Mouse (Mus musculus) stomach, postnatal 0 days (tissue): Measurements from ENCODE around the gene BC048679.

Experiments used
- CTCF ChIP-seq: IDR thresholded peaks from 2 replicates; pipeline ENCODE4 v1.5.1; 2016; ENCODE audit warnings: antibody characterized with exemption, low read depth, mild to moderate bottlenecking, moderate library complexity
- EP300 ChIP-seq: optimal IDR thresholded peaks from 2 replicates; pipeline ENCODE3; 2016; ENCODE audit warnings: antibody characterized with exemption

DNA sequence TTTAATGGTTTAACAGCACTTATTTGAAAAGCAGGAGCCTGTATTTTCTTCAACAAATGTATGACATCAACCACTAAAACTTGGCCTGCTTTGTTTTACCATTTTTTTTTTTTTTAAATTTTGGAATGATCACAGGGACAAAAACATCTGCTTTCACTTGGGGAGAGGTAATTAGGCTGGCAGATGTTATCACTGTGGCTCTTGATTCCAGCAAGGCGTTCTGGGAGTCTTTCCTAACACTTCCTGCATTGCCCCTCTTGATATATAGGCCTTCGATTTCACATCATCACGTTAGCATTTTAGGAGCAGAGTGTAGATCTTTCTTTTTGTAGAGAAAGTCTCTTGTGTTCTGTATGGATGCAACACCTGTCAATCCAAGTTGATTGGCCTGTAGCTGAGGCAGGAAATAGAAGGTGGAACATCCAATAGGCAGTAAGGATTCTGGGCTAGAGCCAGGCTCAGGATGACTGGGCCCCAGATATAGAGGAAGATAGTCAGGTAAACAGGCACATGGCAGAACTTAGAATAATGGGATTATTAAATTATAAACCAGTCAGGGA is 18.5 kb downstream of the BC048679 start:
- TF ChIP-seq CTCF, result no peak
- no peak for TF ChIP-seq EP300
